Mouse (Mus musculus) adrenal gland, postnatal 4 days (tissue): ENCODE data around the gene Mrto4. TPM values are rescaled to one million over a fixed set of nuclear protein-coding genes. Genes with fewer than 3 reads are reported as not detected.
"Not testable (repeated sequence)": the region's sequence is repeated elsewhere in the genome, so short reads cannot be mapped to it uniquely, and the experiment has no call there.

Source experiments
- DNase-seq, 2 experiments: peaks; one replicate each; pipeline ENCODE4 v3.0.0; 2021 to 2022; ENCODE audit warnings: low spot score in 2 of 2, mixed read lengths in 2 of 2
- long read RNA-seq, 2 experiments: library from polyadenylated mRNA; stranded (forward); transcript quantifications; one replicate each; pipeline ENCODE4 v2.0.0; 2021
- total RNA-seq, 2 experiments: library from RNA; stranded (reverse); gene quantifications; 2 replicates each; pipeline ENCODE4 v1.2.3; 2021

Mrto4 gene
- total RNA-seq, result 10 to 100 TPM; 71.0 to 71.8 TPM
- long read RNA-seq, experiment 1, transcript Mrto4-202 (8 exons, 1,221 nt), result major isoform, 59 of 69 reads
- long read RNA-seq, experiment 1, partial matches to known transcripts, result 2 of 69 reads
- long read RNA-seq, experiment 1, other reads (novel, unspliced or antisense), result 8 of 69 reads
- long read RNA-seq, experiment 2, transcript Mrto4-202 (8 exons, 1,221 nt), result major isoform, 51 of 73 reads
- long read RNA-seq, experiment 2, partial matches to known transcripts, result 5 of 73 reads
- long read RNA-seq, experiment 2, other reads (novel, unspliced or antisense), result 17 of 73 reads

- DNase-seq, result peak; percentile 63 to 80
These were observed at the start of gene Mrto4, which contains the start of the genes Emc1 and Ubr4 for GRCm38 (mm10) chr4:139351931-139352711. Mrto4 (minus strand) TSS chr4:139352576. Emc1 (plus strand) TSS chr4:139352587. Ubr4 (plus strand) TSS chr4:139352609.

DNA sequence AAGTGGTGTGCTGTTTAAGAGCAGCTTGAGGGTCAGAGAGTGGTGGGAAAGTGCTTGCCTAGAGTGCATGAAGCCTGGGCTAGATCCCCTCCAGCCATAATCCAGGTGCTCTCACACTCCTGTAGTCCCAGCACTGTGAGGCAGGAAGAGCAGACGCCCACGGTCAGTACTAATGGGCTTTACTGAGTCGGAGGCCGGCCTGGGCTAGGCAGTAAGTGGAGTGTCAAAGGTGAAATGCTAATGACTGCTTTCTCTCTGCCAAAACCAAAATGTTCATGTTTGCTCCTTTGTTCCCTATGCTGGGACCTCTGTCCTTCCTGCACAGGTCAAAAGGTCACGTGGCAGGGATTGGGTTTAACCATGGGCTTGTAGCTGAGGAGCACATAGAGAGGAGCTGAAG, 48.1 kb upstream of the Mrto4 start:
- no peak for DNase-seq

GRCm38 (mm10) chr4:139395431-139395830, 43.1 kb upstream of the Mrto4 start:
- no peak for DNase-seq

DNA sequence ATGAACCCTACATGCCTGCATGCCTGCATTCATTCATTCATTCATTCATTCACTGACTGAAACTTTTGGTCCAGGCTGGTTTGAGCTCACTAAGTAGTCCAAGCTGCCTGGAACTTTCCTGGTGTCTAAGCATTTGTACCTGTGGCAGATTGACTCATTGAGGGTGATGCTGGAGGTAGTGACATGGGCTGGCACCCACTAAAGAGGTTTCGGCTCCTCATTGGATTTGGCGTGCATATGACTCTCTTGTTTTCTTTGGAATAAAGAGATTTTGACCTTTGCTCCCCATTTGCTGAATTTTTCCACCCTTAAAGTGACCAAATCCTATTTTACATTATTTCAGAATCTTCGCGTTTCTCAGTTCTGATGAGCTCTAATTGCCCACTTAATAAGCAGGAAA, 37.2 kb upstream of the Mrto4 start:
- no peak for DNase-seq

DNA sequence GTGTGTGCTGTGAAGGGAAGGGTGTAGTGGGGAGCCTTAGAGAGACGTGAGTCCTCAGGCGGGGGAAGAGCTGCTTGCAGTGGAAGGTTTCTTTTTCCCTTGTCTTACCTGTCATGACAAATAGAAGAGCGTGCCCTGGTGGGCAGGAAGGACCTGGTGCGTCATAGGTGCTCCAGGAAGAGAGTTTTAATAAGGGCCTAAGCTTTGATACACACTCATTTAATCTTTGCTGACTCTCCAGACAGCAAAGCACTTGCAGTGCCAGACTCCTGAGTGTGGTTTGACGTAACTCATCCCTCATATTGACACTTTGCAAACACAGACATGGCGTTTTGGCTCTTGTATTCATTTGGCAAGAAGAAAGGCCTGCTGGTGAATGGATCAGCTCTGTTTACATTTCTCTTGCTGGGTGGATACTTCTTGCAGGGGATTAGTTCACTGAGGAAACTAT, 34.5 kb upstream of the Mrto4 start:
- no peak for DNase-seq

DNA sequence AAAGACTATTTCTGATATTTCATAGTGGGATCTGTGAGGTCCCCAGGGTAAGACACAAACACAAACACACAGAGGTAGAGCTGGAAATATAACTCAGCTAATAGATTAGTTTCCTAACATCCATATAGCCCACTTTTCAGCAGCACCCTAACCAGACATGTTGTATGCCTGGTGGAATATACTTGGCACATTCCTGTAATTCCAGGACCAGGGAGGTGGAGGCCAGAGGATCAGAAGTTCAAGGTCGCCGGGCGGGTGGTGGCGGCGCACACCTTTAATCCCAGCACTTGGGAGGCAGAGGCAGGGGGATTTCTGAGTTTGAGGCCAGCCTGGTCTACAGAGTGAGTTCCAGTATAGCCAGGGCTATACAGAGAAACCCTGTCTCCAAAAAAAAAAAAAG, 33.5 kb upstream of the Mrto4 start:
- DNase-seq, result not testable (repeated sequence)

DNA sequence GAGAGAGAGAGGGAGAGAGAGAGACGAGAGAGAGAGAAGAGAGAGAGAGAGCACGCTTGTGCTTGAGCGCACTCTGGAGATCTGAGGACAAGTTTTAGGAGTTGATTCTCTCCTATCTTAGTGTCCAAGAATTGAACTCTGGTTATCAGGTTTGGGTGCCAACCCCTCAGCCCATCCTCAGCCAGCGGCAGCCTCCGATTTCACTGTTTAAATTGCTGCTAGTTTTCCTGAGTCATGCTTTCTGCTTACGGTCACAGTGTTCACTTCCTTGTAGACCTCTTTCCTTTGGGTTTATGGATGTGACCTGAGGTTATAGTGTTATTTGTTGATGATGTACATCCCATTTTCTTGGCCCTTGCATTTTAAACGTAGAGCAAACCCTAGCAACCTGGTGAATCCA, 29.9 kb upstream of the Mrto4 start:
- DNase-seq, result no peak

GRCm38 (mm10) chr4:139381452-139381845, 29.1 kb upstream of the Mrto4 start:
- DNase-seq, result no peak

DNA sequence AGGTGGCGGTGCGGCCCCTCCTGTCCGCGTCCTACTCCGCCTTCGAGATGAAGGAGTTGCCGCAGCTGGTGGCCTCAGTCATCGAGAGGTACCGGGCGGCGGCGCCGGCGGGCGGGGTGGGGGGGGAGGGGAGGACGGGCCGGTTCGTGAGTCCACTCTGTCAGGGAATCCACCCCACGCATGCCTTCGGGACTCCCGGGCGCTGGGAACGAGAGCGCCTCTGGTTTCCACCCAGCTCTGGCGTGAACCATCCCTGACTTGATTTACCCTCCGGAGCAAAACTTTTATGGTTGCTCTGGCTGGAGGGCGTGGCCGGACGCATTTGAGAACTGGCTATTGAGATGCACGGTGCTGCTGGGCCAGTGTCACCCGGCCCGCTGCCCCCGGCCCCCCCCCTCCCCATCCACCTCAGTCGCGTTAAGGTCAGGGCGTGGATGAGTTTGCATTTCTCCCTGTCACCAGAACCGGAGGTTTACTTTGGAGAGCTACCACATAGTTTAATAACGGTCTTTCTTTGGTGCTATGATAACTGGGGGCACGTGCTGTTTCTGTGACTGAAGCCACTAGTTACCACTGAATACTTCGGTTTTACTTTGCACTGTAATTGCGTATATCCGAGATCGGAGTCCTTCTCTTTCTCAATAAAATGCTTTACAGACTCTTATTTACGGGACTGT, 28.5 kb upstream of the Mrto4 start:
- DNase-seq, result no peak

DNA sequence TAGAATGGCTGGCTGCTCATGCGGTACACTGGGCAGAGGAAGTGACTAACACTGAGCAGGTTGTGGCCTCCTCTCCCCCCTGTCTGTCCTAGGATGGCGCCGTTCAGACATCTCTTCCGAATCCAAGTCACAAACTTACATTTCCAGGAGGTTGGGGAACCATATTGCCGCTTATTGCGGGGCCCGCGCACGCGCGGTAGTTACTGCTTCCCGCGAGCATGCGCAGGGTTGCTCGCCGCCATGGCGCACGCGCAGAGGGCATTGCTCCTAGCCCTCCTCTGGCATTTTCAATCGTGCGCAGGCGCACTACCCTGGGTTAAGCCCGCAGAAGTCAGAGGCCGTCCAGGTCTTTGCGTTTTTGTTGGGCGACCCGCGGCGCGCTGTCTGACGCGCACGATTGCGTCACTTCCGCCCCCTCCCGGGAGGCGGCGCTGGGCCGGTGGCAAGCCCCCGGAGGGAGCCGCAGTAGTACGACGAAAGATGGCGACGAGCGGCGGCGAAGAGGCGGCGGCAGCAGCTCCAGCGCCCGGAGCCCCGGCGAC, 27.9 kb upstream of the Mrto4 start:
- peak; percentile 100 for DNase-seq

- DNase-seq, result no peak
These were observed 27.3 kb upstream of the Mrto4 start for GRCm38 (mm10) chr4:139379719-139380118.

GRCm38 (mm10) chr4:139373531-139373930, 21.2 kb upstream of the Mrto4 start:
- DNase-seq, result no peak

DNA sequence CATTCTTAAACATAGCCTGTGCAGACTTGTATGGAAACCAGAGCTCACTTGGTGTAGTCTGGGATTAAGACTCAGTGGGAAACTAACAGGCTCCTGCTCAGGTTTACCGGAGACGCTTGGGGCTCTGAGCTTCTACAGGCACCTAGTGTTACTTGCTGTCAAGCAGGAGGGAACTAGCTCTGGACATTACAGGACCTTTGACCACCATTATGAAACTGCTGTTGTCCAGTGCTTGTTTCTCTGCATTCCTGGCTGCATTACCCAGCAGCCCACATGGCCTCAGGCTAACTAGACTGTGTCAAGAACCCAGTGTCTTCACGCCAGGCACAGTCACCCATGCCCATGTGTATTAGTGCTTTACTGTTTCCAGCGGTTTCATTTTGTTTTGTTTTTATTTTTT, 20.8 kb upstream of the Mrto4 start:
- DNase-seq, result no peak

DNA sequence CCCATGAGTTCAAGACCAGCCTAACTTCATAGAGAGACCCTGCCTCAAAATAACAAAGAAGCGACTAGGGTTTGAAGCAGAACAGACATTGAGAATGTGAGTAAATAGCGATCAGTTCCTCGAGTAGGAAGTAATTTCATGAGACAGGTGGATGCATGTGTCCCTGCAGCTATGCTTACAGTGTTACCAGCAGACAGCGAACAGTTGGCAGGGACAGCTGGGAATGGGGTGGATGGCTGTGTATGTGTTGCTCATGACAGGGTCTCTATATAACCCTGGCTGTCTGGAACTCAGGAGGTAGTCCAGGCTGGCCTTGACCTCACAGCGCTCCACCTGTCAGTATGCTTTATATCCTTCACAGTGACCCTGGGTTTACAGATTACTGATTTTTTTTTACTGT, 15.7 kb upstream of the Mrto4 start:
- no peak for DNase-seq

DNA sequence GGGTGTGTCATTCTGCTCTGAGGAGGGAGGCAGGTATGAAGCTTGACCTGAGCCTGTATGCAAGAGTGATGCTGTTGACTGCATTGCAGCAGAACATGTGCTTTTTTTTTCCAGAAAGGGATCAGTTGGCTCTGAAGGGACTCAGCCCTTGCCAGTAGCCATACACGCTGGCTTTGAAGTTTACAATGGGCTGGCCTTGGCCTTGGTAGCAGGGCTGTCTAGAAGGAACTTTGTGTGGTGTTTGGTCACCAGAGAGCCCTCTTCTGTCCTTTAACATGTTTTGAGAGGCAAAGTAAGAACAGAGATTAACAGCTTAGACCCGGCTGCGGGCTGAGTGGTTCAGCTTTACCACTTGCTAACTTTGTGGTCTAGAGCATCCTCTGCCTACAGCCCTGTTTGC, 15.0 kb upstream of the Mrto4 start:
- no peak for DNase-seq

- DNase-seq, result no peak
These were observed 8.6 kb upstream of the Mrto4 start for GRCm38 (mm10) chr4:139360761-139361548.

- no peak for DNase-seq
These were observed 4.8 kb upstream of the Mrto4 start for GRCm38 (mm10) chr4:139357211-139357610.

DNA sequence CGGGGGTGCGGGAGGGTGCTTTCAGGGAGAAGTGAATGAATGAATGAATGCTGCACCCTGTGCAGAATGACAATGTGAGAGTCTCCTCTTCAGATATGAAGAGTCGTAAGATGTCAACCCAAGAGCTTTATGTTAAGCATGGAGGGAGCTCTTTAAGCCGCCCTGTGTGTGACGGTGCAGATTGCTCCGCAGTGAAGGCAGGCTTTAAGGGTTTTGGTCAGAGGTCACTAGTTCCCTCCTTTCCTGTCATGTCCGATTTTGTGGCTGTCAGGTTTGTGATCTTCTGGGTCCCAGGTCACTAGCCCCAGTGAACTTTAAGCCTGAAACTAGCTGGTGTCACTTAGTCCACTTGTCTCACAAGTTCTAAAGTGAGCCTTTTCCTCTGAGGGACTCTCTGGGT, 456 bp upstream of the Mrto4 start:
- no peak for DNase-seq

DNA sequence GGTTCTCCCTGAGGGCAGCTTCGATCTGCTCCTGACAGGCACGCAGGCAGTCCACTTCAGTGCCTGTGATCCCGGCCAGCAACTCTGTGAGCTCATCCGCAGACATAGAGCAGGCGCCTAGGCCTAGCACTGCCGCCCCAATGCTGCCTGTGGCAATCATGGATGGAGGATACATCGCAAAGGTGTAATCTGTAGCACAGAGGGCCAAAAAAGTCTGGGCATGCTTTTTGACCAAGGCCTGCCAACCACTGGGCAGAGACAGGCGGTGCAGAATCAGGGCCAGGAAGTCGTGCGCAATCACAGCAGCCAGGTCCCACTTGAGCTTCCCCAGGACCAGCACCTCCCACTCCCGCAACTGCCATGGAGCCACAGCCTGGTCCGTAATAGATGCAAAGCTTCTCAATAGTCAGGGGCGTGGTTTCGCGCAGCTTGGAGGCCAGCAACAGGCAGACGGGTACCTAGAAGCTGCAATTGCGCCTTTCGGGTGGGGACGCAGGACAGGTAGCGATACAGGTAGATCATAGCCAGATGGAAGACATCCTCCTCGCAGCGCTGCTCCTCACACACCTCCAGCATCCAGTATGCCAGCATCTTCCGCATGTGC, 6.9 kb downstream of the Mrto4 start:
- no peak for DNase-seq

- no peak for DNase-seq
These were observed 8.7 kb downstream of the Mrto4 start for GRCm38 (mm10) chr4:139343718-139344117.
